In genomic region chr7:13054287-13055010, GRCm38 (mm10) we compare ENCODE assay signal across 8 mouse cellular contexts. TPM values are rescaled to one million over a fixed set of nuclear protein-coding genes. Genes with fewer than 3 reads are reported as not detected.
DNase-seq lines count a peak whose midpoint lies in the region; ATAC-seq and TF ChIP-seq lines count a peak whose summit lies in the region.

Gene Mzf1, minus strand, starts transcription at chr7:13054764.

- no peaks in the 10 kb centered on the region for H3K36me3 ChIP-seq in hindbrain, embryonic 10.5 days
- H3K36me3 ChIP-seq in lung, postnatal 0 days (ENCODE audit: insufficient read depth, low read length), result no peaks in the 10 kb centered on the region

- DNase-seq in MEL-GATA-1-ER (ENCODE audit: extremely low read depth, low read depth), result peak; percentile 93
- DNase-seq in cerebellum, adult 8-10 months, result peak; percentile 96
- peak; percentile 94 for DNase-seq in hindbrain, embryonic 10.5 days (ENCODE audit: low spot score)
- peak; percentile 98 for DNase-seq in layer of hippocampus, adult 9-11 months
- DNase-seq in lung, postnatal 0 days (ENCODE audit: low spot score), result peak; percentile 97
- peak; percentile 82 for DNase-seq in ovary, postnatal 14 days (ENCODE audit: low spot score)
- DNase-seq in thymus, postnatal 14 days, result peak; percentile 95

- H3K4me3 ChIP-seq in hindbrain, embryonic 10.5 days, result peak within 1 kb of the TSS; percentile 68
- H3K4me3 ChIP-seq in lung, postnatal 0 days (ENCODE audit: low read depth, low read length), result peak within 1 kb of the TSS; percentile 61

- peak; percentile 97 for ATAC-seq in frontal cortex, adult (ENCODE audit: low TSS enrichment)
- ATAC-seq in lung, postnatal 0 days, result peak; percentile 97

- whole genome bisulfite sequencing in hindbrain, embryonic 10.5 days, result 0% methylated on average over 41 of the region's 41 CpGs
- under 1% methylated on average over 41 of the region's 41 CpGs for WGBS in lung, postnatal 0 days

- H3K4me1 ChIP-seq in hindbrain, embryonic 10.5 days (replicated peaks), result peaks cover 10% of the 10 kb centered on the region
- H3K4me1 ChIP-seq in lung, postnatal 0 days (ENCODE audit: insufficient read depth, low read depth, low read length), result no peaks in the 10 kb centered on the region

- no peak for TF ChIP-seq CTCF in lung, postnatal 0 days (IDR thresholded peaks at IDR 0.05)

- H3K9ac ChIP-seq in lung, postnatal 0 days (replicated peaks; ENCODE audit: low read depth), result peak within 1 kb of the TSS; percentile 27

- H3K9me3 ChIP-seq in hindbrain, embryonic 10.5 days, result no peaks in the 10 kb centered on the region
- no peaks in the 10 kb centered on the region for H3K9me3 ChIP-seq in lung, postnatal 0 days (ENCODE audit: low read length)

- H3K4me2 ChIP-seq in lung, postnatal 0 days (replicated peaks; ENCODE audit: low read depth, low read length), result peak within 1 kb of the TSS; percentile 64

- no peaks in the 10 kb centered on the region for H3K27me3 ChIP-seq in hindbrain, embryonic 10.5 days (ENCODE audit: insufficient read depth, poor library complexity, severe bottlenecking)
- H3K27me3 ChIP-seq in lung, postnatal 0 days (replicated peaks; ENCODE audit: insufficient read depth, low read length), result no peaks in the 10 kb centered on the region

- H3K27ac ChIP-seq in hindbrain, embryonic 10.5 days, result peak within 1 kb of the TSS; percentile 95
- H3K27ac ChIP-seq in lung, postnatal 0 days (ENCODE audit: low read length), result peak within 1 kb of the TSS; percentile 48

- no peak for TF ChIP-seq EP300 in lung, postnatal 0 days (IDR thresholded peaks at IDR 0.05)

RNA-seq across cellular contexts. Expression of gene Mzf1, which starts in this region (rescaled TPM):
- polyA plus RNA-seq in hindbrain, embryonic 10.5 days (2016; fragmentation: Nextera tagmentation; extraction: Ambion mirVana), result 2.8 and 4.4 TPM in 2 replicates
- 2.0 and 2.1 TPM in 2 replicates for polyA plus RNA-seq in lung, postnatal 0 days (2015; fragmentation: Nextera tagmentation; extraction: Ambion mirVana)

Comparison
In these comparisons a context has a peak if more than half of its experiments do, and no peak if none do; other contexts are left out.
1. Peak in every context shown above with its lines: DNase-seq, ATAC-seq, H3K4me3 ChIP-seq and H3K27ac ChIP-seq.